Mouse (Mus musculus) T-cell, adult 66 days (primary cell): Measurements from ENCODE around the gene Cd300a. TPM values are rescaled to one million over a fixed set of nuclear protein-coding genes. Genes with fewer than 3 reads are reported as not detected.

Source experiments
- total RNA-seq, 2 experiments: library from RNA; stranded (reverse); gene quantifications; 3 replicates in 1 of 2; 4 replicates in 1 of 2; pipeline ENCODE4 v1.2.4; 2023

Gene Cd300a
- total RNA-seq, result under 1 TPM; 0.15 to 0.96 TPM

DNA sequence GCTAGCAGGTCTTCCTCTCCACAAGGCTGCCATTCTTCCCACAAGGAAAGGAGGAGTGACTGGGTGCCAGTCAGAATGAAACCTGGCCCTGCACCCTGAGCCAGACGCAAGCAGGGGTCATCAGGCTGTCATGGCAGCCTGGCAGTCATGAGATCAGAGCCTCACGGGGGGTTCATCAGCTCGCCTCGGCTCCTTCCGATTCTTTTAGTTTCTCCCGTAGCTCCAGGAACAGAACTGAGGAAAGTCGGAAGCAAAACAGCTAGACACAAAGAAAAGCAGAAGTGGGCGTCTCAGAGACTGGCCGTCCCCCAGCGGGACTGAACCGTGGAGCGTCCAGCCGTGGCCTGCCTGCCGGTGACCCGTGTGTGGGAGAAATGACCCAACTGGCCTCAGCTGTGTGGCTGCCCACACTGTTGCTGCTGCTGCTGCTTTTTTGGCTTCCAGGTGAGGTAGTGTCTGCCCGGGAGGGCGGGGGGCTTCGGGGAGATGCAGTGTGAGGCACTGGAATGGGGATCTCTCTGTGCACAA lies at the start of gene Cd300a:
Gene Cd300a (plus strand): TSS at position 51 of the 528 bp plus-strand sequence.

GRCm38 (mm10) chr11:114850452-114851268 lies 39.2 kb upstream of the Cd300a start, which contains the start of gene Gprc5c:
Gene Gprc5c, plus strand, starts transcription at chr11:114851152.

DNA sequence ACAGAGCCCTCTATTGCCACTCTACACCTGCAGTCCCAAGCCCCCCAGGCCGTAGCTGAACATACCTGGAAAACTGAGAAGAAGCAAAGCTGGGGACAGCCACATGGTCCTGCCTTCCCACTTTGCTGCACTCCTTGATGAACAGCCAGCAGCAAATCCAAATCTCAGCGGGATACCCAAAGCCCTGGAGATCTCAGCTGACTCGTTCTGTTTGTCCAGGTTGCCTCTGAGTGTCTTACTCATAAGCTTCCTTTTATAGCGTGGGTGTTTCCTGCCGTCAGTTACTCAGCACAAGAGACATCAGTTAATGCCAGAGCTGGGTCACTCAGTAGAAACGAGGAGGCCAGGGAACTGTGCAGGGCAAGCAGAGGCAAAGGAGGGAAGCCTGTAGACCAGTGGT lies 44.3 kb downstream of the Cd300a start, which contains the start of gene Cd300lb:
Gene Cd300lb (minus strand): TSS at position 243 of the 400 bp plus-strand sequence.

Other genes with a start within 250 kb of the Cd300a start
- gene Rpl38, start 221.5 kb upstream of the Cd300a start, total RNA-seq, result 1,000 to 10,000 TPM; 2,804 to 2,820 TPM
- 1 to 10 TPM in 1 of 2 experiments, under 1 TPM in 1; 0.74 to 1.7 TPM for gene Ttyh2, start 214.6 kb upstream of the Cd300a start, total RNA-seq
- not detected for gene Dnaic2, start 162.6 kb upstream of the Cd300a start, total RNA-seq
- gene Kif19a, start 124.7 kb upstream of the Cd300a start, total RNA-seq, result under 1 TPM in 1 of 2 experiments, not detected in 1; 0.29 TPM
- not detected for gene Btbd17, start 94.1 kb upstream of the Cd300a start, total RNA-seq
- not detected for gene Gpr142, start 91.1 kb upstream of the Cd300a start, total RNA-seq
- gene Gprc5c, start 38.9 kb upstream of the Cd300a start, total RNA-seq, result under 1 TPM in 1 of 2 experiments, not detected in 1; 0.26 TPM
- under 1 TPM in 1 of 2 experiments, not detected in 1; 0.21 TPM for gene Cd300lb, start 44.3 kb downstream of the Cd300a start, total RNA-seq
- not detected for gene Cd300c, start 79.1 kb downstream of the Cd300a start, total RNA-seq
- gene Cd300ld, start 99.9 kb downstream of the Cd300a start, total RNA-seq, result under 1 TPM; 0.36 to 0.67 TPM
- gene Cd300c2, start 111.8 kb downstream of the Cd300a start, total RNA-seq, result 1 to 10 TPM in 1 of 2 experiments, under 1 TPM in 1; 0.98 to 2.7 TPM
- not detected for gene Cd300ld2, start 126.2 kb downstream of the Cd300a start, total RNA-seq
- not detected for gene Cd300ld4, start 137.0 kb downstream of the Cd300a start, total RNA-seq
- gene Cd300ld5, start 147.7 kb downstream of the Cd300a start, total RNA-seq, result 1 to 10 TPM in 1 of 2 experiments, not detected in 1; 1.0 TPM
- gene Cd300ld3, start 158.4 kb downstream of the Cd300a start, total RNA-seq, result 1 to 10 TPM in 1 of 2 experiments, not detected in 1; 1.0 TPM
- under 1 TPM in 1 of 2 experiments, not detected in 1; 0.93 TPM for gene Cd300e, start 172.1 kb downstream of the Cd300a start, total RNA-seq
- 10 to 100 TPM; 44.7 to 51.2 TPM for gene Rab37, start 201.4 kb downstream of the Cd300a start, total RNA-seq
- gene Cd300lf, start 244.0 kb downstream of the Cd300a start, total RNA-seq, result 1 to 10 TPM in 1 of 2 experiments, under 1 TPM in 1; 0.68 to 1.0 TPM